Mouse (Mus musculus) CH12.LX (cell line): Measurements from ENCODE around the gene Thsd4. TPM values are rescaled to one million over a fixed set of nuclear protein-coding genes. Genes with fewer than 3 reads are reported as not detected.

Source experiments
- DNase-seq: peaks from one replicate; pipeline ENCODE4 v3.0.0-alpha.2; 2013; ENCODE audit errors: extremely low read depth
- H3K27ac ChIP-seq: 2 replicates; pipeline ENCODE4 v1.5.1; 2012; ENCODE audit warnings: low read depth, mild to moderate bottlenecking, control low read depth, moderate library complexity; ENCODE audit not compliant: insufficient read depth
- H3K27me3 ChIP-seq: replicated peaks from 2 replicates; pipeline ENCODE3; 2012; ENCODE audit warnings: inconsistent platforms
- H3K36me3 ChIP-seq, 2 experiments: replicated peaks in 1 of 2; 2 replicates each; pipeline versions ENCODE3 to v1.6.1; 2012; ENCODE audit warnings: inconsistent platforms in 1 of 2, low read length in 1 of 2, mild to moderate bottlenecking in 1 of 2, mixed read lengths in 1 of 2, moderate library complexity in 1 of 2; ENCODE audit not compliant: control insufficient read depth in 1 of 2, insufficient read depth in 1 of 2
- H3K4me1 ChIP-seq, 2 experiments: 2 replicates each; pipeline ENCODE4 v1.6.1; 2012; ENCODE audit warnings: inconsistent platforms in 1 of 2, moderate library complexity in 1 of 2; ENCODE audit not compliant: insufficient read depth in 2 of 2, control insufficient read depth in 1 of 2
- H3K4me2 ChIP-seq: 2 replicates; pipeline ENCODE4 v1.6.1; 2012; ENCODE audit warnings: low read depth, mild to moderate bottlenecking, control low read depth; ENCODE audit not compliant: poor library complexity, insufficient read depth, severe bottlenecking
- H3K4me3 ChIP-seq, 3 experiments: fragments of 150-350 bp in 1 of 3; sonication (generic) in 1 of 3; replicated peaks in 1 of 3; 2 replicates each; pipeline versions ENCODE3 to v1.5.1; 2011 to 2012; ENCODE audit warnings: low read depth in 2 of 3, low read length in 2 of 3, mild to moderate bottlenecking in 2 of 3, moderate library complexity in 2 of 3, control low read depth in 1 of 3, improper control_type of control experiment in 1 of 3, inconsistent platforms in 1 of 3, mixed read lengths in 1 of 3; ENCODE audit not compliant: poor library complexity in 1 of 3
- H3K79me2 ChIP-seq: replicated peaks from 2 replicates; pipeline ENCODE4 v1.6.1; 2012; ENCODE audit warnings: mild to moderate bottlenecking, moderate library complexity; ENCODE audit not compliant: control insufficient read depth, poor library complexity, insufficient read depth, severe bottlenecking; ENCODE audit errors: extremely low read depth
- H3K9ac ChIP-seq: 2 replicates; pipeline ENCODE4 v1.6.1; 2012; ENCODE audit warnings: low read depth, mild to moderate bottlenecking, control low read depth, moderate library complexity; ENCODE audit not compliant: insufficient read depth
- H3K9me3 ChIP-seq: replicated peaks from 2 replicates; pipeline ENCODE3; 2012; ENCODE audit warnings: low read length, inconsistent platforms, mixed read lengths
- CTCF ChIP-seq, 2 experiments: IDR thresholded peaks in 1 of 2; conservative IDR thresholded peaks in 1 of 2; 2 replicates each; pipeline ENCODE4 v1.5.1; 2011 to 2012; ENCODE audit warnings: low read depth in 2 of 2, low read length in 2 of 2, improper control_type of control experiment in 1 of 2, inconsistent platforms in 1 of 2, mild to moderate bottlenecking in 1 of 2, moderate library complexity in 1 of 2
- EP300 ChIP-seq: IDR thresholded peaks from 2 replicates; pipeline ENCODE4 v1.6.1; 2011; ENCODE audit warnings: low read length, improper control_type of control experiment
- HCFC1 ChIP-seq: IDR thresholded peaks from 2 replicates; pipeline ENCODE4 v1.6.1; 2012; ENCODE audit warnings: low read depth, mild to moderate bottlenecking, inconsistent platforms, low read length, improper control_type of control experiment
- JUN ChIP-seq: IDR thresholded peaks from 2 replicates; pipeline ENCODE4 v1.6.1; 2011; ENCODE audit warnings: low read depth, mild to moderate bottlenecking, low read length, improper control_type of control experiment, moderate library complexity; ENCODE audit not compliant: insufficient read depth
- JUND ChIP-seq: conservative IDR thresholded peaks from 2 replicates; pipeline ENCODE4 v1.6.1; 2011; ENCODE audit warnings: low read depth, low read length, improper control_type of control experiment
- MAFK ChIP-seq: IDR thresholded peaks from 2 replicates; pipeline ENCODE4 v1.6.1; 2011; ENCODE audit warnings: low read length, improper control_type of control experiment; ENCODE audit not compliant: insufficient replicate concordance
- MAZ ChIP-seq: IDR thresholded peaks from 2 replicates; pipeline ENCODE4 v1.6.1; 2012; ENCODE audit warnings: low read depth, mild to moderate bottlenecking, inconsistent platforms, low read length, improper control_type of control experiment, moderate library complexity
- POLR2A ChIP-seq: IDR thresholded peaks from 2 replicates; pipeline ENCODE4 v1.6.1; 2011; ENCODE audit warnings: low read depth, mild to moderate bottlenecking, improper control_type of control experiment, low read length
- RAD21 ChIP-seq: IDR thresholded peaks from 2 replicates; pipeline ENCODE4 v1.6.1; 2011; ENCODE audit warnings: low read depth, mild to moderate bottlenecking, low read length, improper control_type of control experiment, moderate library complexity
- RCOR1 ChIP-seq: conservative IDR thresholded peaks from 2 replicates; pipeline ENCODE4 v1.6.1; 2012; ENCODE audit warnings: low read depth, mild to moderate bottlenecking, inconsistent platforms, low read length, improper control_type of control experiment
- SMC3 ChIP-seq: IDR thresholded peaks from 2 replicates; pipeline ENCODE4 v1.6.1; 2011; ENCODE audit warnings: low read depth, low read length, improper control_type of control experiment
- UBTF ChIP-seq: IDR thresholded peaks from 2 replicates; pipeline ENCODE4 v1.6.1; 2012; ENCODE audit warnings: low read depth, mild to moderate bottlenecking, inconsistent platforms, low read length, improper control_type of control experiment, moderate library complexity
- dilution Hi-C: fragments of 300-500 bp; cut with MboI; formaldehyde crosslinking; loops from 2 replicates; pipeline ENCODE4 v1.14.3; 2020; ENCODE audit warnings: low sequenced_read_pairs; ENCODE audit not compliant: extremely low pct_unique_long_range_greater_than_20kb, extremely low pct_ligation_motif_present
- in situ Hi-C: fragments of 300-500 bp; cut with MboI; formaldehyde crosslinking; loops from 3 replicates; pipeline ENCODE4 v1.14.3; 2019; ENCODE audit warnings: low sequenced_read_pairs, low pct_ligation_motif_present, low pct_unique_long_range_greater_than_20kb, mixed read lengths
- polyA plus RNA-seq: library from polyadenylated mRNA; unstranded; fragments of >175 nt; gene quantifications from 2 replicates; pipeline ENCODE4 v1.2.1, GENCODE M21; 2012; ENCODE audit warnings: low read depth; ENCODE audit not compliant: insufficient read length
- total RNA-seq, 2 experiments: library from RNA; depleted of rRNA; stranded (reverse); fragments of 300-350 nt in 1 of 2; fragments of >200 nt in 1 of 2; gene quantifications; 2 replicates each; pipeline ENCODE4 v1.2.3; 2012 to 2014

The Thsd4 gene
- total and polyA plus RNA-seq, 3 experiments = not detected

GRCm38 (mm10) chr9:60034883-60035282 lies 487.0 kb downstream of the Thsd4 start:
- H3K27me3 ChIP-seq = no peaks in the 10 kb centered on the region
- H3K27ac ChIP-seq = no peak overlapping the region
- H3K4me3 ChIP-seq = no peak overlapping the region
- H3K79me2 ChIP-seq = no peaks in the 10 kb centered on the region
- dilution Hi-C loops = no loop called here
- no peaks in the 10 kb centered on the region for H3K36me3 ChIP-seq
- no peaks in the 10 kb centered on the region for H3K9me3 ChIP-seq
- TF ChIP-seq RCOR1 (no peak), EP300 (no peak), HCFC1 (no peak)
- TF ChIP-seq, all 38 proteins: peak for 0
- in situ Hi-C loops = no loop called here
- DNase-seq = no peak
- Histone ChIP-seq H3K4me2 (no peak overlapping the region), H3K9ac (no peak overlapping the region), H3K4me1 (no peaks in the 10 kb centered on the region)

GRCm38 (mm10) chr9:60027234-60027633 lies 494.6 kb downstream of the Thsd4 start:
- Histone ChIP-seq H3K79me2 (no peaks in the 10 kb centered on the region), H3K4me3 (no peak overlapping the region), H3K4me2 (no peak overlapping the region), H3K27me3 (no peaks in the 10 kb centered on the region), H3K4me1 (peaks cover 0 to 22% of the 10 kb centered on the region in 2 experiments; a peak in 2 of 4 replicates), H3K9ac (no peak overlapping the region), H3K27ac (no peak overlapping the region), H3K36me3 (no peaks in the 10 kb centered on the region), H3K9me3 (no peaks in the 10 kb centered on the region)
- TF ChIP-seq POLR2A (no peak), JUND (no peak), SMC3 (no peak), MAFK (no peak)
- dilution Hi-C loops = no loop called here
- DNase-seq = no peak
- in situ Hi-C loops = no loop called here

GRCm38 (mm10) chr9:60026795-60027194 lies 495.1 kb downstream of the Thsd4 start:
- Histone ChIP-seq H3K27me3 (no peaks in the 10 kb centered on the region), H3K27ac (no peak overlapping the region), H3K79me2 (no peaks in the 10 kb centered on the region), H3K9ac (no peak overlapping the region), H3K4me2 (no peak overlapping the region), H3K9me3 (no peaks in the 10 kb centered on the region), H3K4me1 (peaks cover 0 to 22% of the 10 kb centered on the region in 2 experiments; a peak in 2 of 4 replicates), H3K36me3 (no peaks in the 10 kb centered on the region), H3K4me3 (no peak overlapping the region)
- no peak for DNase-seq
- in situ Hi-C loops (no loop called here), dilution Hi-C loops (no loop called here)
- TF ChIP-seq CTCF (conservative IDR thresholded peaks at IDR 0.05 in 1 of 2, IDR thresholded peaks at IDR 0.05 in 1 of 2; ENCODE audit: low read depth in 2 of 2, low read length in 2 of 2) = peak in 1 of 2 experiments; percentile 33; a peak in 2 of 4 replicates
- TF ChIP-seq RCOR1 = no peak
- peak; percentile 31 for TF ChIP-seq RAD21
- TF ChIP-seq JUN = no peak
- TF ChIP-seq UBTF = no peak
- TF ChIP-seq MAZ = no peak
